Mouse (Mus musculus) embryonic facial prominence, embryonic 11.5 days (tissue): ENCODE measurements at regions not wholly inside any gene's neighbourhood (a gene's known extent, or its start where the extent isn't known, plus 50 kb on each side); places are given as distances from the start of the nearest gene placed in this dataset.

Experiments used
- ATAC-seq: fragments of 200-750 bp; cut with Nextera tagmentation; replicated peaks from 2 replicates; pipeline ENCODE4 v1.8.0; 2017; ENCODE audit warnings: low read depth; ENCODE audit not compliant: insufficient number of reproducible peaks, low FRiP score, low TSS enrichment
- DNase-seq: peaks from one replicate; pipeline ENCODE4 v3.0.0-alpha.2; 2015; ENCODE audit warnings: low spot score
- H3K27ac ChIP-seq: fragments of 300-500 bp; sonication (generic); replicated peaks from 2 replicates; pipeline ENCODE4 v1.5.1; 2014; ENCODE audit warnings: mild to moderate bottlenecking, low read depth, low read length, control low read depth
- H3K27me3 ChIP-seq: fragments of 300-500 bp; sonication (generic); 2 replicates; pipeline ENCODE4 v1.6.1; 2014; ENCODE audit warnings: mild to moderate bottlenecking, low read length, moderate library complexity, mixed read lengths; ENCODE audit not compliant: control insufficient read depth, insufficient read depth
- H3K36me3 ChIP-seq: fragments of 300-500 bp; sonication (generic); replicated peaks from 2 replicates; pipeline ENCODE4 v1.6.1; 2014; ENCODE audit warnings: low read depth, mild to moderate bottlenecking, low read length, moderate library complexity, mixed read lengths; ENCODE audit not compliant: control insufficient read depth, insufficient read depth
- H3K4me1 ChIP-seq: fragments of 300-500 bp; sonication (generic); 2 replicates; pipeline ENCODE4 v1.6.1; 2014; ENCODE audit warnings: low read length, mixed read lengths; ENCODE audit not compliant: control insufficient read depth, insufficient read depth
- H3K4me2 ChIP-seq: fragments of 300-500 bp; sonication (generic); 2 replicates; pipeline ENCODE4 v1.6.1; 2014; ENCODE audit warnings: low read depth, mild to moderate bottlenecking, control low read depth, low read length, moderate library complexity
- H3K4me3 ChIP-seq: fragments of 300-500 bp; sonication (generic); 2 replicates; pipeline ENCODE4 v1.5.1; 2014; ENCODE audit warnings: low read depth, low read length, control low read depth
- H3K9ac ChIP-seq: fragments of 300-500 bp; sonication (generic); replicated peaks from 2 replicates; pipeline ENCODE4 v1.6.1; 2014; ENCODE audit warnings: mild to moderate bottlenecking, control low read depth, low read length
- H3K9me3 ChIP-seq: fragments of 300-500 bp; sonication (generic); replicated peaks from 2 replicates; pipeline ENCODE4 v1.6.1; 2016; ENCODE audit warnings: mild to moderate bottlenecking, low read length, inconsistent platforms, mixed read lengths; ENCODE audit not compliant: control insufficient read depth
- WGBS: fragments of 180-500 bp; shearing (Covaris S2); extraction: QIAGEN DNeasy Blood & Tissue Kit; methylation state at CpG from one replicate; pipeline ENCODE4 v1.1.7; 2014; 5-methylcytosine and 5-hydroxymethylcytosine counted together

GRCm38 (mm10) chr2:107227486-107227885, 63.0 kb upstream of the Kcna4 start:
- Histone ChIP-seq H3K4me3 (no peak overlapping the region), H3K36me3 (no peaks in the 10 kb centered on the region), H3K9me3 (no peaks in the 10 kb centered on the region), H3K9ac (no peak overlapping the region), H3K4me1 (no peaks in the 10 kb centered on the region), H3K27me3 (no peaks in the 10 kb centered on the region), H3K27ac (no peak overlapping the region), H3K4me2 (no peak overlapping the region)
- WGBS: 86% methylated on average over 2 of the region's 2 CpGs
- no peak for DNase-seq
- no peak for ATAC-seq

DNA sequence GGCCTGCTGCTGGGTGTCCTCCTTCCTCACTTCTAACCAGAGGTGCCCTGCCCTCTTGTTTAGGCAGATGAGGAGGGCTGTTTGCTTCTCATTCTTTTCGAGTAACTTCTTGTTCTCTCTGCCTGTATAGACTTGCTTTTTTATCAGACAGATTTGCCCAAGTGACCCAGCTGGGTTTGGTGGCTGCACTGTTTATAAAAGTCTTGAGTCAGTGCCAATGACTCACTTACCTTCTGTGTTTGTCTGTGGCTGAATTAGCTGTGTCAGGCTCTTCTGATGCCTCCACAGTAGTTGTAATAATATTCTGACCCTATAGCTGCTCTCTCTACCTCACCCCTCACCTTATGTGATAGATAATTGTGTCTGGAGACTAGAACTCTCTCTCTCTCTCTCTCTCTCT, 62.2 kb upstream of the Kcna4 start:
- H3K4me2 ChIP-seq: no peak overlapping the region
- WGBS: 45% methylated on average over 1 of the region's 1 CpGs
- H3K27me3 ChIP-seq: no peaks in the 10 kb centered on the region
- H3K36me3 ChIP-seq: no peaks in the 10 kb centered on the region
- DNase-seq (no peak), ATAC-seq (no peak)
- no peak overlapping the region for H3K9ac ChIP-seq
- no peaks in the 10 kb centered on the region for H3K4me1 ChIP-seq
- no peak overlapping the region for H3K4me3 ChIP-seq
- no peak overlapping the region for H3K27ac ChIP-seq
- no peaks in the 10 kb centered on the region for H3K9me3 ChIP-seq

GRCm38 (mm10) chr2:107231680-107232079, 58.8 kb upstream of the Kcna4 start:
- no peak overlapping the region for H3K27ac ChIP-seq
- no peak overlapping the region for H3K9ac ChIP-seq
- no peaks in the 10 kb centered on the region for H3K9me3 ChIP-seq
- no peaks in the 10 kb centered on the region for H3K4me1 ChIP-seq
- H3K27me3 ChIP-seq: no peaks in the 10 kb centered on the region
- no peak for ATAC-seq
- no peak for DNase-seq
- H3K4me2 ChIP-seq: no peak overlapping the region
- no peak overlapping the region for H3K4me3 ChIP-seq
- H3K36me3 ChIP-seq: no peaks in the 10 kb centered on the region
- 73% methylated on average over 2 of the region's 2 CpGs for WGBS

- DNase-seq (no peak), ATAC-seq (no peak)
- WGBS: 69% methylated on average over 2 of the region's 2 CpGs
- no peak overlapping the region for H3K9ac ChIP-seq
- H3K9me3 ChIP-seq: no peaks in the 10 kb centered on the region
- no peak overlapping the region for H3K4me3 ChIP-seq
- H3K27ac ChIP-seq: no peak overlapping the region
- H3K27me3 ChIP-seq: no peaks in the 10 kb centered on the region
- H3K36me3 ChIP-seq: no peaks in the 10 kb centered on the region
- H3K4me2 ChIP-seq: no peak overlapping the region
- H3K4me1 ChIP-seq: no peaks in the 10 kb centered on the region
These were observed 57.6 kb upstream of the Kcna4 start for GRCm38 (mm10) chr2:107232885-107233284.
